Mouse (Mus musculus): ENCODE data around the gene Strap.

Strap gene

GRCm38 (mm10) chr6:137723898-137724297 lies 11.0 kb upstream of the Strap start:
- DNase-seq (ENCODE audit: low spot score), result no peak

- no peak for DNase-seq (ENCODE audit: low spot score)
Observed at GRCm38 (mm10) chr6:137734460-137734845, 425 bp upstream of the Strap start.

- DNase-seq (ENCODE audit: low spot score), result no peak
Observed at GRCm38 (mm10) chr6:137735671-137736238, 877 bp downstream of the Strap start.

GRCm38 (mm10) chr6:137740972-137741371 lies 6.1 kb downstream of the Strap start:
- no peak for DNase-seq (ENCODE audit: low spot score)

- DNase-seq (ENCODE audit: low spot score), result no peak
Observed at GRCm38 (mm10) chr6:137744700-137745099, 9.8 kb downstream of the Strap start.

GRCm38 (mm10) chr6:137747174-137747928 lies 12.5 kb downstream of the Strap start:
- DNase-seq (ENCODE audit: low spot score), result no peak

GRCm38 (mm10) chr6:137751551-137752274 lies 16.8 kb downstream of the Strap start:
- no peak for DNase-seq (ENCODE audit: low spot score)

- no peak for DNase-seq (ENCODE audit: low spot score)
Observed at GRCm38 (mm10) chr6:137752275-137752655, 17.4 kb downstream of the Strap start.

GRCm38 (mm10) chr6:137754056-137754856 lies 19.4 kb downstream of the Strap start, which contains the start of gene Dera:
Gene Dera (plus strand): TSS chr6:137754546.
- peak; percentile 83 for DNase-seq (ENCODE audit: low spot score)

- DNase-seq (ENCODE audit: low spot score), result no peak
Observed at GRCm38 (mm10) chr6:137754857-137755232, 20.0 kb downstream of the Strap start.

- no peak for DNase-seq (ENCODE audit: low spot score)
Observed at GRCm38 (mm10) chr6:137756310-137756709, 21.4 kb downstream of the Strap start.

- DNase-seq (ENCODE audit: low spot score), result no peak
Observed at GRCm38 (mm10) chr6:137757891-137758290, 23.0 kb downstream of the Strap start.

- no peak for DNase-seq (ENCODE audit: low spot score)
Observed at GRCm38 (mm10) chr6:137759681-137760080, 24.8 kb downstream of the Strap start.

- no peak for DNase-seq (ENCODE audit: low spot score)
Observed at GRCm38 (mm10) chr6:137760966-137761365, 26.1 kb downstream of the Strap start.

GRCm38 (mm10) chr6:137764572-137765210 lies 29.8 kb downstream of the Strap start:
- DNase-seq (ENCODE audit: low spot score), result no peak

GRCm38 (mm10) chr6:137766177-137766576 lies 31.3 kb downstream of the Strap start:
- no peak for DNase-seq (ENCODE audit: low spot score)

GRCm38 (mm10) chr6:137771621-137772250 lies 36.9 kb downstream of the Strap start:
- DNase-seq (ENCODE audit: low spot score), result no peak

GRCm38 (mm10) chr6:137772918-137773636 lies 38.2 kb downstream of the Strap start:
- DNase-seq (ENCODE audit: low spot score), result no peak

- no peak for DNase-seq (ENCODE audit: low spot score)
Observed at GRCm38 (mm10) chr6:137773637-137774028, 38.8 kb downstream of the Strap start.

- no peak for DNase-seq (ENCODE audit: low spot score)
Observed at GRCm38 (mm10) chr6:137774166-137774565, 39.3 kb downstream of the Strap start.

GRCm38 (mm10) chr6:137775159-137775558 lies 40.3 kb downstream of the Strap start:
- no peak for DNase-seq (ENCODE audit: low spot score)

Data from ovary, postnatal 36 days (tissue).